Mouse (Mus musculus) left cerebral cortex, adult 8-10 months (tissue): Measurements from ENCODE around the gene Gm17026. TPM values are rescaled to one million over a fixed set of nuclear protein-coding genes. Genes with fewer than 3 reads are reported as not detected.
"Not testable (repeated sequence)": the region's sequence is repeated elsewhere in the genome, so short reads cannot be mapped to it uniquely, and the experiment has no call there.

ENCODE experiments used
- DNase-seq, 2 experiments: peaks; one replicate each; pipeline ENCODE4 v3.0.0; 2022; ENCODE audit warnings: low spot score in 2 of 2
- microRNA-seq, 2 experiments: library from miRNA; unstranded; fragments of <30 nt; microRNA quantifications; one replicate each; pipeline ENCODE4 v1.2.0; 2022
- total RNA-seq, 4 experiments: library from RNA; stranded (reverse); gene quantifications; 2 replicates each; pipeline ENCODE4 v1.2.4; 2022

Gm17026 gene
- not detected for total RNA-seq

GRCm38 (mm10) chr14:42259948-42260347 lies at the start of gene Gm17026:
Gm17026 (minus strand) TSS chr14:42260048.
- DNase-seq: not testable (repeated sequence)

- DNase-seq: not testable (repeated sequence)
Measured at GRCm38 (mm10) chr14:42297258-42297657, 37.4 kb upstream of the Gm17026 start, which contains the start of gene Gm9611. Gm9611 (minus strand) TSS chr14:42297358.

- DNase-seq: not testable (repeated sequence)
Measured at GRCm38 (mm10) chr14:42216766-42217537, 42.9 kb downstream of the Gm17026 start.

Small RNA genes within 50 kb of the gene (microRNA-seq; reads per million reads assigned to microRNA genes)
- gene Gm25208 (0 reads per million in 2 experiments), gene Gm25892 (0 reads per million in 2 experiments)

Other genes starting within 250 kb of the Gm17026 start
- gene Gm7951, start 142.7 kb downstream of the Gm17026 start, total RNA-seq: not detected
- not detected for gene Gm17027, start 97.4 kb downstream of the Gm17026 start, total RNA-seq
- 1 to 10 TPM in 2 of 4 experiments, under 1 TPM in 1, not detected in 1; 0.85 to 2.8 (median 1.4) TPM for gene Gm3573, start 69.3 kb downstream of the Gm17026 start, total RNA-seq
- not detected for gene Gm9611, start 37.3 kb upstream of the Gm17026 start, total RNA-seq
- not detected for gene Gm7995, start 50.2 kb upstream of the Gm17026 start, total RNA-seq
- not detected for gene Gm8005, start 179.6 kb upstream of the Gm17026 start, total RNA-seq
- gene Gm8011, start 203.8 kb upstream of the Gm17026 start, total RNA-seq: not detected
- not detected for gene Gm8020, start 242.3 kb upstream of the Gm17026 start, total RNA-seq